Mouse (Mus musculus) forebrain, embryonic 10.5 days (tissue): ENCODE data around the gene Pwwp2a. TPM values are rescaled to one million over a fixed set of nuclear protein-coding genes. Genes with fewer than 3 reads are reported as not detected.

Experiments
- DNase-seq: peaks from one replicate; pipeline ENCODE4 v3.0.0-alpha.2; 2017; ENCODE audit warnings: low spot score; ENCODE audit errors: extremely low spot score
- H3K27ac ChIP-seq: fragments of 300-500 bp; sonication (generic); 2 replicates; pipeline ENCODE4 v1.5.1; 2016; ENCODE audit warnings: mild to moderate bottlenecking
- H3K27me3 ChIP-seq: fragments of 300-500 bp; sonication (generic); 2 replicates; pipeline ENCODE4 v1.6.1; 2016; ENCODE audit warnings: mild to moderate bottlenecking; ENCODE audit not compliant: poor library complexity, severe bottlenecking
- H3K36me3 ChIP-seq: fragments of 300-500 bp; sonication (generic); replicated peaks from 2 replicates; pipeline ENCODE4 v1.6.1; 2016; ENCODE audit warnings: mild to moderate bottlenecking, moderate library complexity
- H3K4me1 ChIP-seq: fragments of 300-500 bp; sonication (generic); 2 replicates; pipeline ENCODE4 v1.6.1; 2016
- H3K4me3 ChIP-seq: fragments of 300-500 bp; sonication (generic); 2 replicates; pipeline ENCODE4 v1.5.1; 2016; ENCODE audit warnings: mild to moderate bottlenecking, moderate library complexity
- H3K9me3 ChIP-seq: fragments of 300-500 bp; sonication (generic); 2 replicates; pipeline ENCODE4 v1.6.1; 2016; ENCODE audit warnings: mild to moderate bottlenecking, moderate library complexity
- WGBS: fragments of 180-500 bp; shearing (Covaris S2); methylation state at CpG from one replicate; pipeline ENCODE4 v1.1.7; 2016; 5-methylcytosine and 5-hydroxymethylcytosine counted together
- polyA plus RNA-seq: library from polyadenylated mRNA; unstranded; fragments of >200 nt; fragmentation: Nextera tagmentation; extraction: Ambion mirVana; gene quantifications from 2 replicates; pipeline ENCODE4 v1.2.1, GENCODE M21; 2016

Pwwp2a gene
- polyA plus RNA-seq, 1 experiment from 2014 or later = 24.7 TPM

DNA sequence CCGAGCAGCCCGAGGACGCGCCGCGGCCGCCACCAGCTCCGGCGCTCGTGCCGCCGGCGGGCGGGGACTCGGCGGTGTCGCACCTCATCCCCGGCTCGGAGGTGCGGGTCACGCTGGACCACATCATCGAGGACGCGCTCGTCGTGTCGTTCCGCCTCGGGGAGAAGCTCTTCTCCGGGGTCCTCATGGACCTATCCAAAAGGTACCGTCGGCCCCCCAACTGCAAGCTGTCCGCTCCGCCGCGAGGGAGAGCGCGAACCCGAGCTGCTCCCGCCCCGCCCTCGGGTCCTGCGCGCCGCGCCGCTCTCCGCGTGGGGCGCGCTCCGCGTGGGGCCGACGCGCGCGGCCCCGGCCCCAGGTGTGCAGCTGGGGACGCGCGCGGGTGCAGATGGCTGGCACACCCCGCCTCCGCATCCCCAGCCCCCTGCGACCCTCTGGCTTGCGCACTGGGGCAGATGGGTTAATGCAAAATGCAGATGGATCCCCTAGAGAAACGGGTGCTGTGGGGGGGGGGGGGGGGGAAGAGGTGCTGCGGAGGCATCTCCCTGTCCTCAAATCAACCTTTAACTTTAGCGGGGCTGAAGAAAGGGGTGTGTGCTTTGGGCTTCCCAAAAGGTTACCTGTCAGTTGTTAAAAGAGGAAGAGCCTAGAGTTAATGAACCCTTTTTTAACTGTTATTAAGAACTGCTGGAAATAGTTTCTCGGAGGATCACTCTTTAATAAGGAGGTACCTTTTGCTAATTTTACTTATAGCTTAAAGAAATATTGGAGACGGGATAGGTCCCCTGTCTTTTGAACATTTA is 818 bp downstream of the Pwwp2a start:
- peak overlapping the region; percentile 94 for H3K4me3 ChIP-seq
- 1% methylated on average over 66 of the region's 72 CpGs for WGBS
- peaks cover 42% of the 10 kb centered on the region for H3K36me3 ChIP-seq
- peak; percentile 47 for DNase-seq
- H3K27ac ChIP-seq = peak overlapping the region; percentile 99
- H3K9me3 ChIP-seq = no peaks in the 10 kb centered on the region
- no peaks in the 10 kb centered on the region for H3K27me3 ChIP-seq
- peaks cover 31% of the 10 kb centered on the region for H3K4me1 ChIP-seq

DNA sequence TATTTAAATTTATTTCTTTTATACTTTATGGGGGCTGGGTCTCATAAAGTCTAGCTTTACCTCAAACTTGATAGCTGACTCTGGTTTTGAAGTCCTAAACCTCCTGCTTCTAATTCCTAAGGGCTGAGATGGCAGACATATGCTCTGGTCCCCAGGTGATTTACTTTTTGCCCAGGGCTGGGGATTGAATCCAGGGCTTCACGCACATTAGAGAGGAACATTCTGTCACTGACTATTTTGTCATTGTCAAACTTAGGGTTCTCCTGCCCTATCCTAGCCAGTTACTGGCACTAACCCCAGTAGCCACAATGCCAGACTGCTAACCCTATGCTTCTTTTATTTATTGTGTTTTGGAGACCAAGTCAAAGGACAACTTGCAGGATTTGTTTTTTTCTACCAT is 7.1 kb downstream of the Pwwp2a start:
- no peak for DNase-seq
- Histone ChIP-seq H3K27me3 (no peaks in the 10 kb centered on the region), H3K27ac (no peak overlapping the region), H3K4me3 (no peak overlapping the region), H3K36me3 (peaks cover 99% of the 10 kb centered on the region), H3K9me3 (no peaks in the 10 kb centered on the region), H3K4me1 (peaks cover 8% of the 10 kb centered on the region)
- WGBS = 97% methylated on average over 1 of the region's 1 CpGs

- H3K4me3 ChIP-seq = no peak overlapping the region
- no peak overlapping the region for H3K27ac ChIP-seq
- H3K36me3 ChIP-seq = peaks cover 89% of the 10 kb centered on the region
- no peaks in the 10 kb centered on the region for H3K9me3 ChIP-seq
- no peaks in the 10 kb centered on the region for H3K27me3 ChIP-seq
- no peak for DNase-seq
- WGBS = 91% methylated on average over 4 of the region's 4 CpGs
- H3K4me1 ChIP-seq = 0 out of 2 replicates have a peak, but pooled peaks cover 3% of the 10 kb centered on the region
Measured at GRCm38 (mm10) chr11:43696623-43697022, 14.8 kb downstream of the Pwwp2a start.

GRCm38 (mm10) chr11:43698621-43699020 is 16.8 kb downstream of the Pwwp2a start:
- DNase-seq = no peak
- no peaks in the 10 kb centered on the region for H3K27me3 ChIP-seq
- peaks cover 82% of the 10 kb centered on the region for H3K36me3 ChIP-seq
- H3K27ac ChIP-seq = no peak overlapping the region
- no peaks in the 10 kb centered on the region for H3K9me3 ChIP-seq
- H3K4me1 ChIP-seq = 0 out of 2 replicates have a peak, but pooled peaks cover 3% of the 10 kb centered on the region
- H3K4me3 ChIP-seq = no peak overlapping the region
- WGBS = 91% methylated on average over 5 of the region's 5 CpGs

DNA sequence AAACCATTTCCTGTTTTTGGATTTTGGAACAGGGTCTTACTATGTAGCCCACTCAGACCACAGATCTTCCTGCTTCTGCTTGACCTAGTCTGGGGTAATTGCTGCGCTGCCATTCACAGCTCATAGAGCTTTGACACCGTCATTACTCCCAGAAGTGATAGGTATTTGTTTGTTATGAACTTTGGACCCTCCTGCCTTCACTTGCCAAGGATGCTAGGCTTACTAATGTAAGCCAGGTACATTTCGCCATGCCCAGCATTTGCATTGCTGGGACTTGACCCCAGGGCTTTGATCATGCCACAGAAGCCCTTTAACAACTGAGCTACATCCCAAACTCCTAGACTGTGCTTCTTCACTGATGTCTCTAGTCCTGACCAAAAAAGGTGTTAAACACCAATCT is 18.5 kb downstream of the Pwwp2a start:
- H3K27ac ChIP-seq = no peak overlapping the region
- DNase-seq = no peak
- H3K27me3 ChIP-seq = no peaks in the 10 kb centered on the region
- H3K9me3 ChIP-seq = no peaks in the 10 kb centered on the region
- 97% methylated on average over 3 of the region's 3 CpGs for WGBS
- 0 out of 2 replicates have a peak, but pooled peaks cover 3% of the 10 kb centered on the region for H3K4me1 ChIP-seq
- peaks cover 84% of the 10 kb centered on the region for H3K36me3 ChIP-seq
- H3K4me3 ChIP-seq = no peak overlapping the region

DNA sequence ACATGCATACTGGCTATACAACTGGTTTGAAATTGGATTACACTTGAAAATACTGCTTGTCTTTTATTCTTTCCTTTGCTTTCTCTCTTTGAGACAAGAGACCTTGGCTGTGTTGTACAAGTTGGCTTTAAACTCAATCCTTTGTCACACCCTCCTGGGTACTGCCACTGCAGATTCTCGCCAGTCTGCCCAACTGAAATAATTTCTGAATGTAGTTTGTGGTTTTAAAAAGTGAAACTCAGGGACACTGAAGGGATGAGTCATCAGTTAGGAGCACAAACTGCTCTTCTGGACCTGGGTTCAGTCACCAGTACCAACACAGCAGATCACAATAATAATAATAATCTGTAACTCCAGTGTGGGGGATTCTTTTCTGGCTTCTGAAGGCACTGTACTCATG is 21.8 kb downstream of the Pwwp2a start:
- WGBS = 89% methylated on average over 1 of the region's 1 CpGs
- H3K9me3 ChIP-seq = no peaks in the 10 kb centered on the region
- no peaks in the 10 kb centered on the region for H3K4me1 ChIP-seq
- peaks cover 87% of the 10 kb centered on the region for H3K36me3 ChIP-seq
- no peak for DNase-seq
- H3K27ac ChIP-seq = no peak overlapping the region
- H3K27me3 ChIP-seq = no peaks in the 10 kb centered on the region
- H3K4me3 ChIP-seq = no peak overlapping the region

DNA sequence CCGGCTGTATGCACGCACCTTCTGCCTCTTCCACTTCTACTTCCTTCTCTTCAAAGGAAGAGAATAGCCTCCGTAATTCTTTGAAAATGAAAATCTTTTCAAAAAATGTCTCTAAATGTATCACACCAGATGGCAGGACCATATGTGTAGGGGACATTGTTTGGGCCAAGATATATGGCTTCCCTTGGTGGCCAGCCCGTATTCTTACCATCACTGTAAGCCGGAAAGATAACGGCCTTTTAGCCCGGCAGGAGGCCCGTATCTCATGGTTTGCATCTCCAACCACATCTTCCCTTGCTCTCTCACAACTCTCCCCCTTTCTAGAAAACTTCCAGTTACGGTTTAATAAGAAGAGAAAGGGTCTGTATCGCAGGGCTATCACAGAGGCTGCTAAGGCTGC is 24.0 kb downstream of the Pwwp2a start:
- Histone ChIP-seq H3K36me3 (peaks cover 85% of the 10 kb centered on the region), H3K4me3 (no peak overlapping the region), H3K9me3 (no peaks in the 10 kb centered on the region), H3K27ac (no peak overlapping the region), H3K4me1 (no peaks in the 10 kb centered on the region), H3K27me3 (no peaks in the 10 kb centered on the region)
- WGBS = 97% methylated on average over 10 of the region's 10 CpGs
- DNase-seq = no peak

- H3K27ac ChIP-seq = no peak overlapping the region
- H3K36me3 ChIP-seq = peaks cover 85% of the 10 kb centered on the region
- no peak overlapping the region for H3K4me3 ChIP-seq
- WGBS = 97% methylated on average over 2 of the region's 2 CpGs
- H3K4me1 ChIP-seq = no peaks in the 10 kb centered on the region
- no peaks in the 10 kb centered on the region for H3K27me3 ChIP-seq
- DNase-seq = no peak
- H3K9me3 ChIP-seq = no peaks in the 10 kb centered on the region
Measured at GRCm38 (mm10) chr11:43708409-43708808, 26.6 kb downstream of the Pwwp2a start.

DNA sequence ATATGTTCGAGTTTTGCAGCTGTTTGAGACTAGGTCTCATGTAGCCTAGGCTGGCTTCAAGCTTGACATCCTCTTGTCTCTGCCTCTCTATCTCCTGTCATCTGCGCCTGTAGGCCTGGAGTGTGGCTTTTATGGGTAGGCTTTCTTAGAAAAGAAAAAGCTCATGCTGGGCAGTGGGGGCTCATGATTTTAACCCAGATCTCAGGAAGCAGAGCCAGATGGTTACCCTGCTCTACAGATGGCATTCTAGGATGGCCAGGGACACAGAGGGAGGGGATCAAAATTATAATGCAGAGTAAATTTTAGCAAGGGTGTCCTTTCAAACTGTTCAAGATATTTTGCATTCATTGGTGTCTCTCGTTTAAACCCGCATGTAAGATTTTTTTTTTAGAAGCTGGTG is 30.4 kb downstream of the Pwwp2a start:
- peaks cover 85% of the 10 kb centered on the region for H3K36me3 ChIP-seq
- WGBS = 94% methylated on average over 4 of the region's 4 CpGs
- no peaks in the 10 kb centered on the region for H3K4me1 ChIP-seq
- H3K4me3 ChIP-seq = no peak overlapping the region
- DNase-seq = no peak
- no peak overlapping the region for H3K27ac ChIP-seq
- no peaks in the 10 kb centered on the region for H3K27me3 ChIP-seq
- no peaks in the 10 kb centered on the region for H3K9me3 ChIP-seq

- H3K4me1 ChIP-seq = no peaks in the 10 kb centered on the region
- H3K36me3 ChIP-seq = peaks cover 56% of the 10 kb centered on the region
- no peak overlapping the region for H3K4me3 ChIP-seq
- WGBS = 93% methylated on average over 3 of the region's 3 CpGs
- H3K9me3 ChIP-seq = no peaks in the 10 kb centered on the region
- no peak overlapping the region for H3K27ac ChIP-seq
- no peak for DNase-seq
- no peaks in the 10 kb centered on the region for H3K27me3 ChIP-seq
Measured at GRCm38 (mm10) chr11:43723411-43723810, 41.6 kb downstream of the Pwwp2a start.

GRCm38 (mm10) chr11:43727796-43728195 is 46.0 kb downstream of the Pwwp2a start:
- WGBS = 90% methylated on average over 7 of the region's 7 CpGs
- Histone ChIP-seq H3K36me3 (peaks cover 59% of the 10 kb centered on the region), H3K9me3 (no peaks in the 10 kb centered on the region), H3K4me3 (no peak overlapping the region), H3K27ac (no peak overlapping the region), H3K4me1 (no peaks in the 10 kb centered on the region), H3K27me3 (no peaks in the 10 kb centered on the region)
- no peak for DNase-seq

DNA sequence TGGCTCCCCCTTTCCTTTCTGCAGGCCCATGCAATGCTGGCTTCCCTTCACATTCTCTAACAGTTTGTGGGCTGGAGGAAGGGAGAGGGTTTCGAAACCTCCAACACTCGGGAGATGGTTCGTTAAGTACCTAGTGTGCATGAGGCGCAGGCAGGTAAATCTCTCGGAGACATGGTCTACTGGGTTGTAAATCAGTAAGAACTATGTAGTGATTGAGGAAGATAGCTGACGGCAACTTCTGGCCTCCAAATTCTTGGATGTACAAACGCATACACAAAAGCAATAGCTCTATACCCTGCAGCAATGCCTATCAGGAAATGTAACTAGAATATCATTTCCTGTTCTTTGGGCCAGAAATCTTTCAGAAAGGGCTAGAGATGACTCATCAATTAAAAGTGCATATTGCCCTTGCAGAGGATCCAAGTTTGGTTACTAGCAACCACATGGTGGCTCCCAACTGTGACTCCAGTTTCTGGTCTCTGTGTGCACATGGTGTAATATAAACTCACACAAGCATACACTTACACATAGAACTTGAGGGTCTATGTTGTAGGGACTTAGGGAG is 47.0 kb downstream of the Pwwp2a start:
- WGBS = 91% methylated on average over 7 of the region's 7 CpGs
- peaks cover 61% of the 10 kb centered on the region for H3K36me3 ChIP-seq
- DNase-seq = no peak
- H3K27me3 ChIP-seq = no peaks in the 10 kb centered on the region
- H3K27ac ChIP-seq = no peak overlapping the region
- no peaks in the 10 kb centered on the region for H3K4me1 ChIP-seq
- H3K4me3 ChIP-seq = no peak overlapping the region
- no peaks in the 10 kb centered on the region for H3K9me3 ChIP-seq
